Mouse (Mus musculus): ENCODE data around the gene Hmox2. TPM values are rescaled to one million over a fixed set of nuclear protein-coding genes. Genes with fewer than 3 reads are reported as not detected.

Gene Hmox2
- polyA plus RNA-seq, 2 experiments, result 63.1 to 96.6 TPM

DNA sequence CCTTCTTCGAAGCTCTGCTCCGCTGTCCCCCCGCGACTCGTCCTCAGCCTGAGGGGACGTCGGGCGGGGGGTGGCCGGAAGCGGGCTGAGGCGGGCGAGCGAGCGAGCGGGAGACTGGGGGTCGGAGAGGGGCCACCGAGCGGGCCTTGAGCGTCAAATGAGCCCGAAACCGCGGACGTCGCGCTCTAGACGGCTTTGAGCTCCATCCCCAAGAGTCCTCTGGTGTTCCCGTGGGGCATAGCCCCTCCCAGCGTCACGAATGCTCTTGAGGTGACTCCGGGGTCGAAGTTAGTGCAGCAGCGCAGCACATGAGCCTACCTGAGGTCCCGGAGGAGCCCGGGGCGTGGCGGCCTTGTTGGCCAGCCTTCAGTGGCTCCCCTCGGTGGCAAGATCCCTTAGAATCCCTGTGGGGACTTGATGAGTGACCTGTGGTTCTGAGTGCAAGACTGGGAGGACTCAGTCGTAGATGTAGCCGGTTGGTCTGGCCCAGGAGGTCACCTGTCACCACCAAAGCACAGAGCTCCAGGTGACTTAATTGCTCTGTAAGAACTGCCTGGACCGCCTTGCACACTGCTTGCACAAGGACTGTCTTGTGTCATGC, 467 bp downstream of the Hmox2 start:
- Histone ChIP-seq H3K4me1 (ENCODE audit: control insufficient read depth, insufficient read depth, low read length) (peaks cover 10% of the 10 kb centered on the region; the same call in 1 of the 2 replicates), H3K36me3 (ENCODE audit: control insufficient read depth, insufficient read depth, low read length) (no peaks in the 10 kb centered on the region), H3K27me3 (ENCODE audit: control insufficient read depth, insufficient read depth, low read length) (no peaks in the 10 kb centered on the region), H3K27ac (replicated peaks; ENCODE audit: low read depth, low read length) (peak overlapping the region; percentile 77), H3K9ac (ENCODE audit: low read depth, low read length, severe bottlenecking) (peak overlapping the region; percentile 91), H3K9me3 (ENCODE audit: control insufficient read depth, low read length) (no peaks in the 10 kb centered on the region), H3K4me3 (replicated peaks; ENCODE audit: low read length) (peak overlapping the region; percentile 97), H3K4me2 (replicated peaks; ENCODE audit: low read depth, low read length, severe bottlenecking) (peak overlapping the region; percentile 79)
- DNase-seq (ENCODE audit: low spot score), result peak; percentile 10
- TF ChIP-seq POLR2A (IDR thresholded peaks at IDR 0.05; ENCODE audit: borderline replicate concordance, extremely low read depth, insufficient read depth, insufficient read length), result no peak
- peak; percentile 83 for ATAC-seq (ENCODE audit: low FRiP score, low read depth)
- under 1% methylated on average over 39 of the region's 40 CpGs for WGBS

- Histone ChIP-seq H3K9ac (ENCODE audit: low read depth, low read length, severe bottlenecking) (no peak overlapping the region), H3K4me1 (ENCODE audit: control insufficient read depth, insufficient read depth, low read length) (peaks cover 10% of the 10 kb centered on the region; the same call in 1 of the 2 replicates), H3K27me3 (ENCODE audit: control insufficient read depth, insufficient read depth, low read length) (no peaks in the 10 kb centered on the region), H3K4me2 (replicated peaks; ENCODE audit: low read depth, low read length, severe bottlenecking) (peak overlapping the region; percentile 79; the same call in 1 of the 2 replicates), H3K4me3 (replicated peaks; ENCODE audit: low read length) (0 out of 2 replicates have a peak overlapping the region, but pooled peaks have one; percentile 97), H3K27ac (replicated peaks; ENCODE audit: low read depth, low read length) (no peak overlapping the region), H3K36me3 (ENCODE audit: control insufficient read depth, insufficient read depth, low read length) (no peaks in the 10 kb centered on the region), H3K9me3 (ENCODE audit: control insufficient read depth, low read length) (no peaks in the 10 kb centered on the region)
- no peak for TF ChIP-seq POLR2A (IDR thresholded peaks at IDR 0.05; ENCODE audit: borderline replicate concordance, extremely low read depth, insufficient read depth, insufficient read length)
- DNase-seq (ENCODE audit: low spot score) (no peak), ATAC-seq (ENCODE audit: low FRiP score, low read depth) (no peak)
- 95% methylated on average over 1 of the region's 1 CpGs for WGBS
These were observed 1.4 kb downstream of the Hmox2 start for GRCm38 (mm10) chr16:4727526-4727925.

DNA sequence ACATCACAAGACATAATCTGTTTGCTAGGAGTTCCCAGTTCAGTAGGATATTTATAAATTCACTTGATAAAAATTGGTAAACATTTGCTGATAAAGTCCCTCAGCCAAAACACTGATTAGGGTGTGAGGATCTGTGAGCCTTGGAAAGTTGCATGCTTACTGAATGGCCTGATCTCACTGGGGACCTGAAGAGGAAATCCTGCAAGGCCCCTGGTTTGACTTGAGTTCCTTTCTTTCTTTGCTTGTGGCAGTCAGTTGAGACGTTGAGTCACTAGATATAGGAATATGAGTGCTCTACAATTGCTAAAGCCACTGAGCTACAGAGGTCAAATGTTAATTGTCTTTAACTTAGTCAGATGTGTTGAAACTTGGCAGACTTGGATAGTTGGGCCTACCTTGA, 1.8 kb downstream of the Hmox2 start:
- TF ChIP-seq POLR2A (IDR thresholded peaks at IDR 0.05; ENCODE audit: borderline replicate concordance, extremely low read depth, insufficient read depth, insufficient read length), result no peak
- no peak overlapping the region for H3K27ac ChIP-seq (replicated peaks; ENCODE audit: low read depth, low read length)
- peaks cover 10% of the 10 kb centered on the region; the same call in 1 of the 2 replicates for H3K4me1 ChIP-seq (ENCODE audit: control insufficient read depth, insufficient read depth, low read length)
- H3K9me3 ChIP-seq (ENCODE audit: control insufficient read depth, low read length), result no peaks in the 10 kb centered on the region
- no peaks in the 10 kb centered on the region for H3K27me3 ChIP-seq (ENCODE audit: control insufficient read depth, insufficient read depth, low read length)
- H3K4me2 ChIP-seq (replicated peaks; ENCODE audit: low read depth, low read length, severe bottlenecking), result no peak overlapping the region
- no peak overlapping the region for H3K4me3 ChIP-seq (replicated peaks; ENCODE audit: low read length)
- no peak overlapping the region for H3K9ac ChIP-seq (ENCODE audit: low read depth, low read length, severe bottlenecking)
- DNase-seq (ENCODE audit: low spot score) (no peak), ATAC-seq (ENCODE audit: low FRiP score, low read depth) (no peak)
- WGBS, result 52% methylated on average over 1 of the region's 1 CpGs
- no peaks in the 10 kb centered on the region for H3K36me3 ChIP-seq (ENCODE audit: control insufficient read depth, insufficient read depth, low read length)

DNA sequence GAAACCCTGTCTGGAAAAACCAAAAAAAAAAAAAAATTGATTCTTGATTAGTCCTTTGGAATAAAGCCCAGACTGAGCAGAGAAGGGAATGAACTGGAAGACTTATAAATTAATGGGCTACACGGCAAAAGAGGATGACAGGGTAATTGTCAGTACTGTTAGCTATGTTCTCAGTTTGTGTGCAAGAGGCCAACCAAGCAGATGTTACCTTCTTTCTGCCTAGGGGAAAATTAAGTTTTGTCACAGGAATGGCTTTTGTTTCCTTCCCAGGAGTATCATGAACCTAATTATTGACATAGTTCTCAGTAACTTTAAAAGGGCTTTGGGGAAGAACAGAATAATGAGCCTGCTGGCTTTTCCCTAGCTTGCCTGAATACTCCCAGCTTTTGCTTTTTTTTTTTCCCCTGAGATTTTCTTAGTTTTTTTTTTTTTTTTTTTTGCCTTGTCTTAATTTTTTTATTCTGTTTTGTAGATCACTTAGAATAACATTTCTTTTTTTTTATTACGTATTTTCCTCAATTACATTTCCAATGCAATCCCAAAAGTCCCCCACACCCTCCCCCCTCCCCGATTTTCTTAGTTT, 4.7 kb downstream of the Hmox2 start:
- ATAC-seq (ENCODE audit: low FRiP score, low read depth), result no peak
- DNase-seq (ENCODE audit: low spot score), result peak; percentile 20
- WGBS, result 64% methylated on average over 3 of the region's 3 CpGs
- H3K4me1 ChIP-seq (ENCODE audit: control insufficient read depth, insufficient read depth, low read length), result peaks cover 6% of the 10 kb centered on the region; the same call in 1 of the 2 replicates
- no peaks in the 10 kb centered on the region for H3K27me3 ChIP-seq (ENCODE audit: control insufficient read depth, insufficient read depth, low read length)
- no peak overlapping the region for H3K27ac ChIP-seq (replicated peaks; ENCODE audit: low read depth, low read length)
- TF ChIP-seq POLR2A (IDR thresholded peaks at IDR 0.05; ENCODE audit: borderline replicate concordance, extremely low read depth, insufficient read depth, insufficient read length), result no peak
- H3K9ac ChIP-seq (ENCODE audit: low read depth, low read length, severe bottlenecking), result no peak overlapping the region
- no peak overlapping the region for H3K4me2 ChIP-seq (replicated peaks; ENCODE audit: low read depth, low read length, severe bottlenecking)
- H3K9me3 ChIP-seq (ENCODE audit: control insufficient read depth, low read length), result no peaks in the 10 kb centered on the region
- H3K36me3 ChIP-seq (ENCODE audit: control insufficient read depth, insufficient read depth, low read length), result no peaks in the 10 kb centered on the region
- no peak overlapping the region for H3K4me3 ChIP-seq (replicated peaks; ENCODE audit: low read length)

DNA sequence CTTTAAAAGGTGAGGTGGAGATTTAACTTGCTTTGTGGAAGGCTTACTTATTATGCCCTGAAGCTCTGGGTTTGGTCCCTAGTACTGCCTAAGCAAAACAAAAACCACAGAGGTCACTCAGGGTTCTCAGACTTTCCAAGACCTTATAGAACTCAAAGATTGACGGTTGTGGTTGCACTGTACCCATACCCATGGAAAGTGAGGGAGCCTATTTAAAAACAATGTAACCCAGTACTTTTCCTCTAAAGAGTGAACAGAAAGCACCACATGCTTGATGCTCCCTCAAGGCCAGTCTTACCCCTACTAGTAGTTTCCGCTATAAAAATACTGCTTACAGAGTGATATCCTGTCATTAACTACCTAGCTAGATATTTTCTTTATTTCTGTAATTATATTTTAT, 10.1 kb downstream of the Hmox2 start:
- DNase-seq (ENCODE audit: low spot score) (no peak), ATAC-seq (ENCODE audit: low FRiP score, low read depth) (no peak)
- peaks cover 3% of the 10 kb centered on the region; the same call in 1 of the 2 replicates for H3K4me1 ChIP-seq (ENCODE audit: control insufficient read depth, insufficient read depth, low read length)
- no peak overlapping the region for H3K4me3 ChIP-seq (replicated peaks; ENCODE audit: low read length)
- 76% methylated on average over 2 of the region's 2 CpGs for WGBS
- H3K9me3 ChIP-seq (ENCODE audit: control insufficient read depth, low read length), result no peaks in the 10 kb centered on the region
- TF ChIP-seq POLR2A (IDR thresholded peaks at IDR 0.05; ENCODE audit: borderline replicate concordance, extremely low read depth, insufficient read depth, insufficient read length), result no peak
- no peak overlapping the region for H3K27ac ChIP-seq (replicated peaks; ENCODE audit: low read depth, low read length)
- H3K27me3 ChIP-seq (ENCODE audit: control insufficient read depth, insufficient read depth, low read length), result no peaks in the 10 kb centered on the region
- H3K36me3 ChIP-seq (ENCODE audit: control insufficient read depth, insufficient read depth, low read length), result peaks cover 2% of the 10 kb centered on the region; the same call in 1 of the 2 replicates
- no peak overlapping the region for H3K9ac ChIP-seq (ENCODE audit: low read depth, low read length, severe bottlenecking)
- no peak overlapping the region for H3K4me2 ChIP-seq (replicated peaks; ENCODE audit: low read depth, low read length, severe bottlenecking)
